Mouse (Mus musculus): ENCODE data around the gene Rita1. TPM values are rescaled to one million over a fixed set of nuclear protein-coding genes. Genes with fewer than 3 reads are reported as not detected.

Rita1 gene
- polyA plus RNA-seq, 1 experiment from 2014 or later, result 3.4 TPM

DNA sequence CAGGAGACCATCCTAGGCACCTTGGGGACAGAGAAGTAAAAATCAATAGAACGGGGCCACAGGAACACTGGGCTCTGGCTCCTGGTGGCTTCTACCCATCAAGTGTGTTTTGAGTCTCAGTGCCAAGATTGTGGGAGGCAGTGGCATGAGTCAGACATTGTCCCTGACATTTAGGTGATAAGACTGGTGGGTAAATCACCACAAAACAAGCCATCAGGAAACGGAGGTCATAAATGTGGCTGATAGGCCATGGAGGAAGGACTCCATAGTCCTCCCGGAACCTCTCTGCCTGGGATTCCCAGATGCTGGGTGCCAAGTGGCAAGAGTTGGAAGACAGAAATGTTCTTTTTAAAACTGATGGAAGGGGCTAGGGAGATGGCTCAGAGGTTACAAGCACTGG, 31.8 kb upstream of the Rita1 start:
- no peak overlapping the region for H3K4me3 ChIP-seq (ENCODE audit: low read depth, low read length)
- H3K9ac ChIP-seq (replicated peaks), result no peak overlapping the region
- no peak for ATAC-seq
- H3K4me1 ChIP-seq (ENCODE audit: insufficient read depth), result peaks cover 20% of the 10 kb centered on the region
- no peak for DNase-seq
- H3K27me3 ChIP-seq (ENCODE audit: insufficient read depth, low read length), result peaks cover 15% of the 10 kb centered on the region
- no peak overlapping the region for H3K4me2 ChIP-seq (ENCODE audit: low read depth, low read length)
- 34% methylated on average over 3 of the region's 3 CpGs for WGBS (ENCODE audit: insufficient replicate concordance)
- no peaks in the 10 kb centered on the region for H3K36me3 ChIP-seq (replicated peaks; ENCODE audit: insufficient read depth, low read length)
- no peak overlapping the region for H3K27ac ChIP-seq (ENCODE audit: low read depth)
- TF ChIP-seq EP300 (IDR thresholded peaks at IDR 0.05; ENCODE audit: low read depth) (no peak), CTCF (IDR thresholded peaks at IDR 0.05; ENCODE audit: low read depth) (no peak)
- H3K9me3 ChIP-seq (ENCODE audit: low read length), result no peaks in the 10 kb centered on the region

GRCm38 (mm10) chr5:120643365-120644085, 31.1 kb upstream of the Rita1 start:
- no peak for ATAC-seq
- 29% methylated on average over 14 of the region's 14 CpGs for WGBS (ENCODE audit: insufficient replicate concordance)
- Histone ChIP-seq H3K4me3 (ENCODE audit: low read depth, low read length) (no peak overlapping the region), H3K36me3 (replicated peaks; ENCODE audit: insufficient read depth, low read length) (no peaks in the 10 kb centered on the region), H3K4me2 (ENCODE audit: low read depth, low read length) (no peak overlapping the region), H3K9me3 (ENCODE audit: low read length) (no peaks in the 10 kb centered on the region), H3K4me1 (ENCODE audit: insufficient read depth) (peaks cover 13% of the 10 kb centered on the region), H3K27me3 (ENCODE audit: insufficient read depth, low read length) (peaks cover 9% of the 10 kb centered on the region; the same call in 1 of the 2 replicates), H3K27ac (ENCODE audit: low read depth) (no peak overlapping the region), H3K9ac (replicated peaks) (no peak overlapping the region)
- peak; percentile 42 for DNase-seq
- no peak for TF ChIP-seq CTCF (IDR thresholded peaks at IDR 0.05; ENCODE audit: low read depth)
- no peak for TF ChIP-seq EP300 (IDR thresholded peaks at IDR 0.05; ENCODE audit: low read depth)

DNA sequence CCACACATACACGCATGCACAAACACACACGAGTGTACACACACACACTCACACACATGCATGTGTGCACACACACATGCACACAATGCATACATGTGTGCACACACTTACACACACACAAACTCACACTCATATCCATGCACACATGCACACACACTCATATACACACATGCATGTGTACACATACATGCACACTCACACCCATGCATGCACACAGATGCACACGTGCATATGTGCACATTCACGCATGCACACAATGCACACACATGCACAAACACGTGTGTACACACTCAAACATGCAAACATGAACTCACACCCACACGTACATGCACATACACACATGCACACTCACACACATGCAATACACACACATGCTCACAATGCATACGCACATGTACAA, 27.7 kb upstream of the Rita1 start:
- 83% methylated on average over 7 of the region's 7 CpGs for WGBS (ENCODE audit: insufficient replicate concordance)
- Histone ChIP-seq H3K27me3 (ENCODE audit: insufficient read depth, low read length) (0 out of 2 replicates have a peak, but pooled peaks cover 2% of the 10 kb centered on the region), H3K4me1 (ENCODE audit: insufficient read depth) (peaks cover 7% of the 10 kb centered on the region; the same call in 1 of the 2 replicates), H3K9me3 (ENCODE audit: low read length) (no peaks in the 10 kb centered on the region), H3K4me2 (ENCODE audit: low read depth, low read length) (no peak overlapping the region), H3K9ac (replicated peaks) (no peak overlapping the region), H3K36me3 (replicated peaks; ENCODE audit: insufficient read depth, low read length) (no peaks in the 10 kb centered on the region), H3K27ac (ENCODE audit: low read depth) (no peak overlapping the region), H3K4me3 (ENCODE audit: low read depth, low read length) (no peak overlapping the region)
- TF ChIP-seq EP300 (IDR thresholded peaks at IDR 0.05; ENCODE audit: low read depth) (no peak), CTCF (IDR thresholded peaks at IDR 0.05; ENCODE audit: low read depth) (no peak)
- no peak for ATAC-seq
- DNase-seq, result no peak

- Histone ChIP-seq H3K27me3 (ENCODE audit: insufficient read depth, low read length) (0 out of 2 replicates have a peak, but pooled peaks cover 5% of the 10 kb centered on the region), H3K36me3 (replicated peaks; ENCODE audit: insufficient read depth, low read length) (no peaks in the 10 kb centered on the region), H3K9ac (replicated peaks) (no peak overlapping the region), H3K4me3 (ENCODE audit: low read depth, low read length) (no peak overlapping the region), H3K4me2 (ENCODE audit: low read depth, low read length) (no peak overlapping the region), H3K27ac (ENCODE audit: low read depth) (no peak overlapping the region), H3K4me1 (ENCODE audit: insufficient read depth) (no peaks in the 10 kb centered on the region), H3K9me3 (ENCODE audit: low read length) (peaks cover 3% of the 10 kb centered on the region; the same call in 1 of the 2 replicates)
- no peak for ATAC-seq
- WGBS (ENCODE audit: insufficient replicate concordance), result 76% methylated on average over 5 of the region's 5 CpGs
- TF ChIP-seq CTCF (IDR thresholded peaks at IDR 0.05; ENCODE audit: low read depth) (no peak), EP300 (IDR thresholded peaks at IDR 0.05; ENCODE audit: low read depth) (no peak)
- DNase-seq, result no peak
These were observed 23.2 kb upstream of the Rita1 start for GRCm38 (mm10) chr5:120635633-120636032.

- H3K4me1 ChIP-seq (ENCODE audit: insufficient read depth), result no peaks in the 10 kb centered on the region
These were observed 22.5 kb upstream of the Rita1 start for GRCm38 (mm10) chr5:120634860-120635259.

GRCm38 (mm10) chr5:120634131-120634530, 21.7 kb upstream of the Rita1 start, which contains the start of gene Cfap73:
Gene Cfap73 (minus strand): TSS chr5:120634235.
- DNase-seq (no peak), ATAC-seq (no peak)
- TF ChIP-seq CTCF (IDR thresholded peaks at IDR 0.05; ENCODE audit: low read depth) (no peak), EP300 (IDR thresholded peaks at IDR 0.05; ENCODE audit: low read depth) (no peak)
- Histone ChIP-seq H3K4me2 (ENCODE audit: low read depth, low read length) (no peak within 1 kb of the TSS), H3K9ac (replicated peaks) (no peak within 1 kb of the TSS), H3K36me3 (replicated peaks; ENCODE audit: insufficient read depth, low read length) (no peaks in the 10 kb centered on the region), H3K9me3 (ENCODE audit: low read length) (peaks cover 3% of the 10 kb centered on the region; the same call in 1 of the 2 replicates), H3K4me1 (ENCODE audit: insufficient read depth) (no peaks in the 10 kb centered on the region), H3K27ac (ENCODE audit: low read depth) (no peak within 1 kb of the TSS), H3K27me3 (ENCODE audit: insufficient read depth, low read length) (0 out of 2 replicates have a peak, but pooled peaks cover 5% of the 10 kb centered on the region), H3K4me3 (ENCODE audit: low read depth, low read length) (no peak within 1 kb of the TSS)
- WGBS (ENCODE audit: insufficient replicate concordance), result 45% methylated on average over 9 of the region's 9 CpGs

More at GRCm38 (mm10) chr5:120634860-120635259, 22.5 kb upstream of the Rita1 start:
- no peak for DNase-seq
- H3K27ac ChIP-seq (ENCODE audit: low read depth), result no peak overlapping the region
- H3K4me3 ChIP-seq (ENCODE audit: low read depth, low read length), result no peak overlapping the region
- 0 out of 2 replicates have a peak, but pooled peaks cover 5% of the 10 kb centered on the region for H3K27me3 ChIP-seq (ENCODE audit: insufficient read depth, low read length)
- no peak for TF ChIP-seq CTCF (IDR thresholded peaks at IDR 0.05; ENCODE audit: low read depth)
- TF ChIP-seq EP300 (IDR thresholded peaks at IDR 0.05; ENCODE audit: low read depth), result no peak
- ATAC-seq, result no peak
- H3K9ac ChIP-seq (replicated peaks), result no peak overlapping the region
- H3K9me3 ChIP-seq (ENCODE audit: low read length), result peaks cover 3% of the 10 kb centered on the region; the same call in 1 of the 2 replicates
- 34% methylated on average over 5 of the region's 5 CpGs for WGBS (ENCODE audit: insufficient replicate concordance)
- no peak overlapping the region for H3K4me2 ChIP-seq (ENCODE audit: low read depth, low read length)
- no peaks in the 10 kb centered on the region for H3K36me3 ChIP-seq (replicated peaks; ENCODE audit: insufficient read depth, low read length)
